Mouse (Mus musculus) CH12.LX (cell line): ENCODE results near the gene Wdfy2.

Experiments used
- BHLHE40 ChIP-seq: IDR thresholded peaks from 2 replicates; pipeline ENCODE4 v1.6.1; 2011; ENCODE audit warnings: mild to moderate bottlenecking, low read depth, low read length, improper control_type of control experiment
- CTCF ChIP-seq, 2 experiments: IDR thresholded peaks in 1 of 2; conservative IDR thresholded peaks in 1 of 2; 2 replicates each; pipeline ENCODE4 v1.5.1; 2011 to 2012; ENCODE audit warnings: low read depth in 2 of 2, low read length in 2 of 2, improper control_type of control experiment in 1 of 2, inconsistent platforms in 1 of 2, mild to moderate bottlenecking in 1 of 2, moderate library complexity in 1 of 2
- EP300 ChIP-seq: IDR thresholded peaks from 2 replicates; pipeline ENCODE4 v1.6.1; 2011; ENCODE audit warnings: low read length, improper control_type of control experiment
- GABPA ChIP-seq: IDR thresholded peaks from 2 replicates; pipeline ENCODE4 v1.6.1; 2012; ENCODE audit warnings: low read depth, low read length, improper control_type of control experiment, inconsistent platforms; ENCODE audit not compliant: insufficient replicate concordance
- HCFC1 ChIP-seq: IDR thresholded peaks from 2 replicates; pipeline ENCODE4 v1.6.1; 2012; ENCODE audit warnings: low read depth, mild to moderate bottlenecking, inconsistent platforms, low read length, improper control_type of control experiment
- IRF4 ChIP-seq: IDR thresholded peaks from 2 replicates; pipeline ENCODE4 v1.6.1; 2014; ENCODE audit warnings: low read depth, mild to moderate bottlenecking, inconsistent platforms, low read length, improper control_type of control experiment
- MAX ChIP-seq: IDR thresholded peaks from 2 replicates; pipeline ENCODE4 v1.6.1; 2011; ENCODE audit warnings: low read length, improper control_type of control experiment
- MYC ChIP-seq: IDR thresholded peaks from 2 replicates; pipeline ENCODE4 v1.6.1; 2011; ENCODE audit warnings: low read depth, mild to moderate bottlenecking, improper control_type of control experiment, low read length
- NELFE ChIP-seq: IDR thresholded peaks from 2 replicates; pipeline ENCODE4 v1.6.1; 2011; ENCODE audit warnings: low read depth, low read length, improper control_type of control experiment
- PAX5 ChIP-seq: IDR thresholded peaks from 2 replicates; pipeline ENCODE4 v1.6.1; 2012; ENCODE audit warnings: low read length, inconsistent platforms, mixed read lengths
- POLR2A ChIP-seq: IDR thresholded peaks from 2 replicates; pipeline ENCODE4 v1.6.1; 2011; ENCODE audit warnings: low read depth, mild to moderate bottlenecking, improper control_type of control experiment, low read length
- RAD21 ChIP-seq: IDR thresholded peaks from 2 replicates; pipeline ENCODE4 v1.6.1; 2011; ENCODE audit warnings: low read depth, mild to moderate bottlenecking, low read length, improper control_type of control experiment, moderate library complexity
- TCF12 ChIP-seq: IDR thresholded peaks from 2 replicates; pipeline ENCODE4 v1.6.1; 2014; ENCODE audit warnings: low read depth, mild to moderate bottlenecking, inconsistent platforms, low read length, improper control_type of control experiment
- UBTF ChIP-seq: IDR thresholded peaks from 2 replicates; pipeline ENCODE4 v1.6.1; 2012; ENCODE audit warnings: low read depth, mild to moderate bottlenecking, inconsistent platforms, low read length, improper control_type of control experiment, moderate library complexity

DNA sequence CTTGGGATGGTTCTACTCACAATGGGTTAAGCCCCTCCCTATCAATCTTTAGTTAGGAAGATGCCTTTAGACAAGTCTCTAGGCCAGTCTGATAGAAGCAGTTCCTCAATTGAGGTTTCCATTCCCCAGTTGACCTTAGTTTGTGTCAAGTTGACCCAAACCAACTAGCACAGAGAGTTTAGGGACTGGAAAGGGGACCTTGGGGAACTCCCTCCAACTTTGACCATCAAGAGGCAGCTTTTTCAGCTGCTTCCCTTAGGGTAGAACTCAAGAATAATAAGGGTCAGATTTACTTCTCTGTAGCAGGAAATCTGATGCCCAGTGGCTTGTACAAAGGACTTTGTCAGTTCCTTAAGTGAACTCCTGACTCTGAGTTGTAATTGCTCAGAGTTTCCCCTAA lies 5.0 kb downstream of the Wdfy2 start:
- TF ChIP-seq EP300 (peak; percentile 53), CTCF (conservative IDR thresholded peaks at IDR 0.05 in 1 of 2, IDR thresholded peaks at IDR 0.05 in 1 of 2; ENCODE audit: low read depth in 2 of 2, low read length in 2 of 2) (no peak), POLR2A (no peak), TCF12 (no peak), UBTF (no peak), GABPA (no peak), BHLHE40 (no peak), RAD21 (no peak), MAX (no peak), HCFC1 (no peak), MYC (no peak), IRF4 (peak; percentile 66; the same call in 1 of the 2 replicates), NELFE (no peak), PAX5 (no peak)
